Mouse (Mus musculus) cerebellum, adult 11 months (tissue): ENCODE data around the gene Cyld.

ENCODE experiments used
- DNase-seq: peaks from one replicate; pipeline ENCODE4 v3.0.0; 2022

The Cyld gene

GRCm38 (mm10) chr8:88793746-88794614 lies 97.2 kb downstream of the Cyld start:
- DNase-seq: no peak

- no peak for DNase-seq
Measured at GRCm38 (mm10) chr8:88794615-88794907, 97.7 kb downstream of the Cyld start.

DNA sequence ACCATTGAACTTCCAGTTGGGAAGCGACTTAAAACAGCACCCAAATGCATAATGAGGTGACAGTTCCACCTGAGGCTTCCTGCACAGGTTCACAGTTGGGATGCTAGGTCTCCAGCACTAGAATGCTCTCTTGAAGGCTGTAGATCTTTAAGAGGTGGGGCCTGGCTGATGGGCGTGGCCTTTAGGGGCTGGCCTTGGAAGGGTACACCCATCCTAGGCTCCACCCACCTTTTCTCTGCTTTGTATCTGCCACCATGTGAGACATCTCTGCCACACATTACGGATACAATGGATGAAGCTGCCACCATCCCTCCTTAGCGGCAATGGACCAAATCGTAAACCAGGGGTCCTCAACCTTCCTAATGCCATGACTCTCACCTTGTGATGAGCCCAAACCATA lies 99.1 kb downstream of the Cyld start:
- no peak for DNase-seq

GRCm38 (mm10) chr8:88796651-88797050 lies 99.8 kb downstream of the Cyld start:
- no peak for DNase-seq
